In the genomic region with DNA sequence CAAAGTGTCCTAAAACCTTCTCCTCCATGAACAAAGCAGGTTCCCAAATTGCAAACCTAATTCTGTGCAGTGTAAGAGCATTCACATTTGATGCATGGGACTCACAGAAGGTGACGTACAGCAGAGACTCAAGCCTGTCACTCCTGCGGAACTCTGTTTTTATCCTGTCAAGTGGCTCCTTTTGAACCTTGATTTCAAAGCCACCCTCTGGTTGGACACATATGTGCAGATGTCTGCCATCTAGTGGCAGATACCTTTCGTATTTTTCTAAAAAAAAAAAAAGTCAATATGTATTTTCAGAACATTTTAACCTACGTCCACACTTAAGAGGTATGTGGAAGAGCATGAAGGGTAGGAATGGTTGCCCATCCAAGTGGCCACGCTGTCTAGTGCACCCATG, we compare ENCODE assay signal across 13 mouse cellular contexts. TPM values are rescaled to one million over a fixed set of nuclear protein-coding genes. Genes with fewer than 3 reads are reported as not detected.
DNase-seq lines count a peak whose midpoint lies in the region; ATAC-seq and TF ChIP-seq lines count a peak whose summit lies in the region.
"Had no signal": no experiment of that assay in that cellular context is flagged by ENCODE, and none has a peak within 500 bp of the region (broad histone marks: within the 10 kb centered on the region; RNA-seq: fewer than 3 reads in every experiment).

No protein-coding gene starts in this region.

- no peaks in the 10 kb centered on the region for H3K4me1 ChIP-seq in lung, embryonic 14.5 days (ENCODE audit: insufficient read depth)
- no peaks in the 10 kb centered on the region for H3K4me1 ChIP-seq in stomach, postnatal 0 days (replicated peaks; ENCODE audit: control insufficient read depth, insufficient read depth)
- no peaks in the 10 kb centered on the region for H3K4me1 ChIP-seq in hindbrain, embryonic 16.5 days (ENCODE audit: control insufficient read depth, insufficient read depth, low read depth, low read length)
- H3K4me1 ChIP-seq: limb, embryonic 15.5 days; midbrain, embryonic 12.5 days had no signal

- H3K4me2 ChIP-seq in lung, embryonic 14.5 days = no peak overlapping the region
- no peak overlapping the region for H3K4me2 ChIP-seq in stomach, postnatal 0 days (replicated peaks; ENCODE audit: low read depth)
- H3K4me2 ChIP-seq in hindbrain, embryonic 16.5 days (ENCODE audit: low read length) = no peak overlapping the region
- H3K4me2 ChIP-seq: limb, embryonic 15.5 days; midbrain, embryonic 12.5 days had no signal

- no peak overlapping the region for H3K4me3 ChIP-seq in lung, embryonic 14.5 days (ENCODE audit: low read depth, low read length)
- H3K4me3 ChIP-seq in stomach, postnatal 0 days (ENCODE audit: low read depth, low read length) = no peak overlapping the region
- no peak overlapping the region for H3K4me3 ChIP-seq in hindbrain, embryonic 16.5 days (ENCODE audit: low read length)
- H3K4me3 ChIP-seq: erythroblast, embryonic 14.5 days; limb, embryonic 15.5 days; midbrain, embryonic 12.5 days had no signal

- ATAC-seq in lung, embryonic 14.5 days (ENCODE audit: insufficient read depth) = no peak
- ATAC-seq in stomach, postnatal 0 days (ENCODE audit: low FRiP score, low TSS enrichment) = no peak
- no peak for ATAC-seq in hindbrain, embryonic 16.5 days

- H3K9me3 ChIP-seq in lung, embryonic 14.5 days (ENCODE audit: low read depth, low read length) = no peaks in the 10 kb centered on the region
- no peaks in the 10 kb centered on the region for H3K9me3 ChIP-seq in stomach, postnatal 0 days (ENCODE audit: control insufficient read depth, low read length)
- H3K9me3 ChIP-seq in hindbrain, embryonic 16.5 days (ENCODE audit: control insufficient read depth, low read length) = no peaks in the 10 kb centered on the region
- H3K9me3 ChIP-seq: limb, embryonic 15.5 days; midbrain, embryonic 12.5 days had no signal

- 63% methylated on average over 5 of the region's 5 CpGs for WGBS in lung, embryonic 14.5 days
- 64% methylated on average over 5 of the region's 5 CpGs for WGBS in stomach, postnatal 0 days
- WGBS in hindbrain, embryonic 16.5 days = 70% methylated on average over 5 of the region's 5 CpGs

- H3K27me3 ChIP-seq in lung, embryonic 14.5 days (ENCODE audit: insufficient read depth, low read length) = no peaks in the 10 kb centered on the region
- H3K27me3 ChIP-seq in stomach, postnatal 0 days (ENCODE audit: control insufficient read depth, insufficient read depth, low read length) = no peaks in the 10 kb centered on the region
- no peaks in the 10 kb centered on the region for H3K27me3 ChIP-seq in hindbrain, embryonic 16.5 days (replicated peaks; ENCODE audit: control insufficient read depth, insufficient read depth, low read length)
- H3K27me3 ChIP-seq: limb, embryonic 15.5 days; midbrain, embryonic 12.5 days had no signal

- peak; percentile 36 for TF ChIP-seq CTCF in lung, embryonic 14.5 days (IDR thresholded peaks at IDR 0.05; ENCODE audit: low read depth)
- TF ChIP-seq CTCF in stomach, postnatal 0 days (IDR thresholded peaks at IDR 0.05; ENCODE audit: low read depth) = peak; percentile 55

- no peaks in the 10 kb centered on the region for H3K36me3 ChIP-seq in lung, embryonic 14.5 days (ENCODE audit: insufficient read depth)
- H3K36me3 ChIP-seq in stomach, postnatal 0 days (ENCODE audit: control insufficient read depth, insufficient read depth, low read length) = no peaks in the 10 kb centered on the region
- H3K36me3 ChIP-seq in hindbrain, embryonic 16.5 days (ENCODE audit: control insufficient read depth, insufficient read depth, low read length) = no peaks in the 10 kb centered on the region
- H3K36me3 ChIP-seq: limb, embryonic 15.5 days; midbrain, embryonic 12.5 days had no signal

- no peak overlapping the region for H3K27ac ChIP-seq in lung, embryonic 14.5 days (ENCODE audit: low read depth)
- no peak overlapping the region for H3K27ac ChIP-seq in stomach, postnatal 0 days (replicated peaks)
- H3K27ac ChIP-seq in hindbrain, embryonic 16.5 days (ENCODE audit: low read depth, low read length) = no peak overlapping the region
- H3K27ac ChIP-seq: limb, embryonic 15.5 days; midbrain, embryonic 12.5 days had no signal

- no peak for TF ChIP-seq EP300 in stomach, postnatal 0 days (optimal IDR thresholded peaks at IDR 0.05)

- no peak overlapping the region for H3K9ac ChIP-seq in lung, embryonic 14.5 days
- H3K9ac ChIP-seq in stomach, postnatal 0 days (ENCODE audit: low read length) = no peak overlapping the region
- no peak overlapping the region for H3K9ac ChIP-seq in hindbrain, embryonic 16.5 days (ENCODE audit: low read depth, low read length)
- H3K9ac ChIP-seq: limb, embryonic 15.5 days; midbrain, embryonic 12.5 days had no signal

- peak; percentile 5 for DNase-seq in embryo, embryonic 10 days (ENCODE audit: low spot score)
- DNase-seq in embryo, embryonic 11 days = no peak
- peak; percentile 35 for DNase-seq in lung, embryonic 14.5 days
- no peak for DNase-seq in lung, postnatal 4 days
- peak; percentile 34 for DNase-seq in brain, adult 2 months (ENCODE audit: low read depth, low spot score)
- no peak for DNase-seq in stomach, postnatal 0 days (ENCODE audit: low spot score)
- DNase-seq in adrenal gland, postnatal 10 days = no peak
- DNase-seq: cerebellum, adult 2 months; right cerebral cortex, postnatal 4 days had no signal

RNA-seq across cellular contexts. Expression of a gene that starts 16.3 kb away (rescaled TPM):
- polyA plus RNA-seq in lung, embryonic 14.5 days (2014; fragmentation: Nextera tagmentation; extraction: Ambion mirVana) = 0.30 and 0.42 TPM in 2 replicates
- 1.1 and 1.6 TPM in 2 replicates for polyA plus RNA-seq in stomach, postnatal 0 days (2015; fragmentation: Nextera tagmentation; extraction: Ambion mirVana)
- 4.2 TPM in 2 replicates for polyA plus RNA-seq in hindbrain, embryonic 16.5 days (2015; fragmentation: Nextera tagmentation; extraction: Ambion mirVana)
- 1 to 10 TPM; 1.6 to 3.0 TPM for total RNA-seq in adrenal gland, postnatal 10 days (2021)
- polyA plus RNA-seq: erythroblast, embryonic 14.5 days had no signal

Comparison
In these comparisons a context has a peak if more than half of its experiments do, and no peak if none do; other contexts are left out.
1. DNase-seq: peak in embryo, embryonic 10 days (single experiment), lung, embryonic 14.5 days (single experiment) and brain, adult 2 months (single experiment); none in embryo, embryonic 11 days (single experiment), lung, postnatal 4 days (0 of 2), stomach, postnatal 0 days (single experiment) and adrenal gland, postnatal 10 days (single experiment).